Mouse (Mus musculus): Measurements from ENCODE around the gene Adgb.

Adgb gene

GRCm38 (mm10) chr10:10350550-10350949 lies 121.6 kb downstream of the Adgb start:
- no peak for DNase-seq (ENCODE audit: low spot score in 2 of 2)

- no peak for DNase-seq (ENCODE audit: low spot score in 2 of 2)
Measured at GRCm38 (mm10) chr10:10343930-10344329, 128.2 kb downstream of the Adgb start.

GRCm38 (mm10) chr10:10325560-10325959 lies 146.6 kb downstream of the Adgb start:
- no peak for DNase-seq (ENCODE audit: low spot score in 2 of 2)

- no peak for DNase-seq (ENCODE audit: low spot score in 2 of 2)
Measured at GRCm38 (mm10) chr10:10322961-10323360, 149.2 kb downstream of the Adgb start.

GRCm38 (mm10) chr10:10321119-10321781 lies 150.9 kb downstream of the Adgb start:
- peak; percentile 3 to 39 for DNase-seq (ENCODE audit: low spot score in 2 of 2)

- DNase-seq (ENCODE audit: low spot score in 2 of 2), result no peak
Measured at GRCm38 (mm10) chr10:10320364-10321083, 151.6 kb downstream of the Adgb start.

GRCm38 (mm10) chr10:10318086-10318485 lies 154.0 kb downstream of the Adgb start:
- no peak for DNase-seq (ENCODE audit: low spot score in 2 of 2)

- no peak for DNase-seq (ENCODE audit: low spot score in 2 of 2)
Measured at GRCm38 (mm10) chr10:10315631-10316030, 156.5 kb downstream of the Adgb start.

- DNase-seq (ENCODE audit: low spot score in 2 of 2), result no peak
Measured at GRCm38 (mm10) chr10:10314521-10314920, 157.6 kb downstream of the Adgb start.

- DNase-seq (ENCODE audit: low spot score in 2 of 2), result no peak
Measured at GRCm38 (mm10) chr10:10309877-10310426, 162.2 kb downstream of the Adgb start.

GRCm38 (mm10) chr10:10309056-10309455 lies 163.1 kb downstream of the Adgb start:
- DNase-seq (ENCODE audit: low spot score in 2 of 2), result no peak

GRCm38 (mm10) chr10:10307384-10307783 lies 164.7 kb downstream of the Adgb start:
- no peak for DNase-seq (ENCODE audit: low spot score in 2 of 2)

GRCm38 (mm10) chr10:10304370-10304769 lies 167.8 kb downstream of the Adgb start:
- no peak for DNase-seq (ENCODE audit: low spot score in 2 of 2)

GRCm38 (mm10) chr10:10301692-10302091 lies 170.4 kb downstream of the Adgb start:
- no peak for DNase-seq (ENCODE audit: low spot score in 2 of 2)

- no peak for DNase-seq (ENCODE audit: low spot score in 2 of 2)
Measured at GRCm38 (mm10) chr10:10300915-10301439, 171.1 kb downstream of the Adgb start.

GRCm38 (mm10) chr10:10299987-10300386 lies 172.1 kb downstream of the Adgb start:
- DNase-seq (ENCODE audit: low spot score in 2 of 2), result no peak

- no peak for DNase-seq (ENCODE audit: low spot score in 2 of 2)
Measured at GRCm38 (mm10) chr10:10287221-10287867, 184.8 kb downstream of the Adgb start.
